Mouse (Mus musculus): ENCODE measurements around the gene Cfap36.
A peak's percentile ranks its signal among the peaks of the same experiment; 100 is the strongest.

The Cfap36 gene

DNA sequence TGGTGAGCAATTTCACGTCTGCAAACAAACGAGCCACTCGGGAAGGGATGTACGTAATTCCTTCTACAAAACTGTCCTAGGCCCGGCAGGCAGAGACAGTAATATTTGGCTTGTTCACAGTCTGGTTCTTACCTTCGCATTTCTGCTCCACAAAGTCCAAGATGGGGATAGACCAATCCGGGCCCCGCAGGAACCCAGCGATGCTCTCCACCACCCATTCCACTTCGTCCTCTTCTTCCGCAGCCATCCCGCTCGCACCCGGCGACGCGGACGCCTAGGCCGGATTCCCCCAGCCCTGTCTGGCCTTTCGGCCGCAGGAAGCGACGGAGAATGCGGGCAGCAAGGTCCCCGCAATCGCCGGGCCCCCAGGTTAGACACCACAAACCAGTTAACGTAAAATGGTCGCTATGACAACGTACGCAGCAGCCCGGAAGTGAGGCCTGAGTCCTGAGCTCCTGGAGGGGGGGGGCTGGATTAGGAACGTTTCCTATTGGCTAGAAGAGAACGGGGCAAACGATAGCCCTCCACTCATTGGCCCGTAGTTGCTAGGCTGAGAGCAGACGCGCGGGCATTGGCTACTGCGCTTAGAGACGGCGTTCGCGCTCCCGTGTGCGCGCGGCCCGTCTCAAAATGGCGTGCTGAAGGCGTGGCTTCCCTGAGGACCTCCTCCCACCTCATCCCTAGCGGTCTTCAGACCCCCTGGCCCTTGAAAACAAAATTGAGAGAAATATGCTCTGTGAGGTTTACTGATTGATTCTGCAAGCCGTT lies at the start of gene Cfap36:
Cfap36 (minus strand) TSS at position 527 of the 768 bp plus-strand sequence.
- DNase-seq (ENCODE audit: low read depth) = peak; percentile 98

DNA sequence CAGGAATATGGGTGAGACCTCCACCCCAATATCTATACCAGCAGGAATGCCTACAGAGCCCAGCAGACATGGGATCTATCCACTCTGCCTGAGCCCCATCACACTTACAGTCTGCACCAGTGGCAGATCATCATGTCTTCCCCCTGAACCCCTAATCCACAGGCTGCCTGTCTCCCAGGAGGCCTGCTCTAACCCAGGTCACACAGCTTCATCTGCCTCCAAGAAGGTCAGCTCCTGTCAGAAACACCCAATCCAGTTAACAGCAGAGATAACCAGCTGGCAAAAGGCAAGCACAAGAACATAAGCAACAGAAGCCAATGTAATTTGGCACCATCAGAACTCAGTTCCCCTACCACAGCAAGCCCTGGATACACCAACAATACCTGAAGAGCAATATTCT lies 40.1 kb upstream of the Cfap36 start:
- DNase-seq (ENCODE audit: low read depth) = no peak

DNA sequence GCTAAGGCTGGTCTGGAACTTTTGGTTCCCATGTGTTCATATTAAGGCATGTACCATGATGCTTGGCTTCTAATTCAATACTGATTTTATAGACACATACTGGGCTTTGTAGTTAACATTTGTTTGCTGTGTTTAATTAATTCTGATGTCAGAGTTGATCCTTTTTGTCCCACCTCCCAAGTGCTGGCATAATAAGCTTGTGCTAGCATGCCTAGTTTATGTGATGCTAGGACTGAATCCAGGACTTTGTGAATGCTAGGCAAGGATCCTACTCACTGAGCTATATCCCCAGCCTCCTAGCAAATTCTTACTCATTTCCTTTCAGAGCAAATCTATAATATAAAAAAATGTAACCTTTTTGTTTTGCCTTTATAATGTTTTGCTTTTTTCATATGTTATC lies 38.8 kb upstream of the Cfap36 start:
- no peak for DNase-seq (ENCODE audit: low read depth)

DNA sequence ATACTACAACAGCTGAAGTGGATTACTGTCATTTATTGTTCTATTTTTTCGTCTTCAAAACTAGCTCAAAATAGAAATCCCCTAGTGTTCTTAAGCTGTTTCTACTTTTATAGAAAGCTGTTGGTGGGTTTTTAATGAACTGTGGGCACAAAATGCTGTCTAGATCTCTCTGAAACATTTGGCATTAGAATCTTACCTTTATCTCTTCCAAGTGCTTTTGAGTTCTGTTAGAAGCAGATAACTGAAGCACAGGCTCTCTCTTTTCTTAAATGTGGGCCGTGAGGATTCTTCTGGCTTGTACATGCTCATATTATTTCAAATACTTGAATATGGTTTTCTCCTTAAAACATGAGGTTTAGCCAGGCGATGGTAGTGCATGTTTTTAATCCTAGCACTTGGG lies 27.5 kb upstream of the Cfap36 start:
- no peak for DNase-seq (ENCODE audit: low read depth)

DNA sequence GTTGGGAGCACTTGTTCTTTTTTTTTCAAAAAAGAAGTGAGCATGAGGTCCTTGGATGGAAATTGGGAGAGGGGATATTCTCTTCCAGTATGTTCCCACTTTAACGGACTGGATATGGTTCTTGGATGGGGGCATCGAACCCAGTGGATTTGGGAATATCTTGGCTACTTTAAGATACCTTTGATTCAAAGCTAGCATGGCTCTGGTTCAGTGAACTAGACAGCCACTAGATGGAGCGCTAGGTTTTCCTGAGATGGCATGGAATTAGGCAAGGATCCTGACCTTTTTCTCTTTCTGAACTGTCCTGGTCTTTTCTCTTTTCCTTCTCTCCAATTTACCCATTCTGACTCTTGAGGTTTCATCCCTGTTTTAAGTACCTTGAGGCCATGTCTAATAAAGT lies 20.6 kb upstream of the Cfap36 start:
- peak; percentile 62 for DNase-seq (ENCODE audit: low read depth)

DNA sequence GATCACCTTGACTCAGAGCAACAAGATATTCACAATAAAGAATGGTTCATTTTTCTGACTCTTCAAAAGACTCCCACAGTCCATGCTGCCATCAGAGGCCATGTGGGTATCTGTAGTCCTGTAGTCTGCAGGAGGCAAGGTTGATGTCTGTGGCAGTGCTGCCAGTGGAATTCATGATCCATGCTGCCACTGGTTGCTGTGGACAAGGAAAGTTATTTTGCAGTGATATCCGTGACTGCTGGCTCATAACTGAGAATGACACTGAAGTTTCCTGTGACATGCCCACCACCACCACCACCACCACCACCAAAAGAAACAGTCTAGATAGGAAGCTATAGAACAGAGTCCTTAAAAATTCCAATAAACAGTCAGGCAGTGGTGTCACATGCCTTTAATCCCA lies 7.4 kb upstream of the Cfap36 start:
- DNase-seq (ENCODE audit: low read depth) = no peak

DNA sequence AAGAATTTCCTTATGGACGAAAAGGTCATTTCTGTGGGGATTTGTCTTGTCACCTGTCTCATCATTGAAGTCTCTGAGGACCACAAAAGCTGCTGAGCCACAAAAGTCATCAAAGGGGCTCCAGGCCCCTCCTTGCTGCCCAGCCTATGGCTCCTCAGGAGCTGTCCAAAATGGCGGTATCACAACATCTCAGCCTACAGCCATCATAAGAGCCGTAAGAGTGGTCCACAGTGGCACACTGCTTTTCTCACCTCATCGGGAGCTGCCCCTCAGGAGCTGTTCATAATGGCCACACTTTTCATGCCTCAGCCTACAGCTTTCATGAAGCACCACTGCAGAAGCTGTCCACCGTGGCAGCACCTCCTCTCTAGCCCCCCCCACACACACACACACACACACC lies 1.2 kb upstream of the Cfap36 start:
- no peak for DNase-seq (ENCODE audit: low read depth)

DNA sequence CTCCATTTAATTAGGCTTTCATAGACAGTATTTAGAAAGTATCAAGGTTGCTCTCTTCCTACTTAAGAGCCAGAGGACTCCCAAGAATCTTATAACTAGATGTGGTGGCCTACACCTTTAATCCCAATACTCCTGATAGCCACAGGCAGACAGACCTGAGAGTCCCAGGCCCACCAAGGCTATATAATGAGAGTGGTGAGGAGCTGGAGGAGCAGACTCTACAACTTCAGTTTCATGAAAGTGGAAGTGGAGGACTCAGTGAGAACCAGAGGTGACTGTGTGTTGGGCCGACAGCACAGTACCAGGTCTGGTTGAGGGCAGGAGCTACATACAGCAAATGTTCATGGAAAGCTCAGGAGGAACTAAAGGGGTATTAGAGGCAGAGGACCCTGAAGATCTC lies 516 bp upstream of the Cfap36 start:
- no peak for DNase-seq (ENCODE audit: low read depth)

DNA sequence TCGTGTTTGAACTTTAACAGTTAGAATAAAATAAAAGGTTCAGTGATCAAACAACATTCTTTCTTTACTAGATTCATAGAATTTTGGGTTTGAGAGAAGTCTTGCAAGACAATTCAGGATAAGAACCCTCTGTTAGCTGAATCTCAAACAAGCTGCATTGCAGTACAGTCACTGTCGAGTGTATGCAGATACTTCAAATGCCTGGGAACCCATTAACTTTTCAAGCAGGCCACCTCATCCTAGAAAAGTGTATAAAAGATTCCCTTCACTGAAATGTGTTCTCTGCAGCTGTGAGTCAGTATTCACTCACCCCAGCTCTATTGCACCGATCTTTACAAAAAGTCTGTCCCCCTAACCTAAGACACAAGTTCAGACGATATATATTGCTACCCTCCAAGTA lies 1.2 kb downstream of the Cfap36 start:
- peak; percentile 19 for DNase-seq (ENCODE audit: low read depth)

DNA sequence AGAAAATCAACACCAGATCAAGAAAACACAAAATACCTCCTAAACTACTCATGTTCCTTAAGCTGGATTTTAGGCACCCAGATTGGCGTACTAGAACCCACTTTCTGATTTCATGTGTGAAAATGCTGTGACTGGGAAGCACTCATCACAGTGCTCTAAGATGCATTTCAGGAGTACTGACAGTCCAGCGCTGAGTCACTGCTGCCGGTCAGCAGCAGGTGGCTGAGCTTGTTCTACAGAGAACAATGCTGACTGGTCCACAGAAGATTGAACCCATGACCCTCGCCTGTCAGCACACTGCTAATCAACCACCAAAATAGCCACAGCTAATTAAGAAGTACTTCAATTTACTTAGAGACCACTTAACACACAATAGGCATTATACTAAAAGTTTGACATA lies 5.2 kb downstream of the Cfap36 start:
- no peak for DNase-seq (ENCODE audit: low read depth)

DNA sequence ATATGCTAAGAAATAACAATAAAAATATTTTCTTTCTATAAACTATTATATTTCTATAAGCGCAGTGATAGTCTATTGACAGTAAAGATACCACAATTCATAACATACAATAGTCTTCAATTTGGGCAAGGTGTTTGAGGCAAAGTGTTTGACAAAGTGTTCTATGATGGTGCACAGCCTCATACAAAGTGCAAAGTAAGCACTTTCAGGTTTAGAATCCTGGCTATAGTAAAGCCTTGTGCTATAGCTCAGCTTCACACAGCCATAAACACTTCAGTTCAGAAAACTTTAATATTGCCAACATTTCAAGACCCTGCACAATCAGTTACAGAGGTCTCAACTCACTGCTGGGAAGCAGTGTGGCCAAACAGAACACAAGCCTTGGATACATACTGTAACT lies 7.9 kb downstream of the Cfap36 start:
- DNase-seq (ENCODE audit: low read depth) = no peak

DNA sequence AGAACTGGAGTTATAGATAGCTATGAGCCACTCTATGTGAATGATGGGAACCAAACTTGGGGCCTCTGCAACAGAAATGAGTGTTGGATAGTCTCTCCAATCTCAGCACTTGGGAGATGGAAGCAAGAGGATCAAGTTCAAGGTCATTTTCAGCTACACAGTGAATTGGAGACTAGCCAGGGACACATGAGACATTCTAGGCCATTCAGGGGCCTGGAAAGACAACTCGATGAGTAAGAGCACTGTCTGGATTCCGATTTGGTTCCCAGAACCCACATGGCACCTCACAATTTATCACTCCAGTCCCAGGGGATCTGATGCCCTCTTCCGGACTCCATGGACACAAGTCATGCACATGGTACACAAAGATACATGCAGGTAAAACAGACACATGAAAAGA lies 8.7 kb downstream of the Cfap36 start:
- peak; percentile 25 for DNase-seq (ENCODE audit: low read depth)

DNA sequence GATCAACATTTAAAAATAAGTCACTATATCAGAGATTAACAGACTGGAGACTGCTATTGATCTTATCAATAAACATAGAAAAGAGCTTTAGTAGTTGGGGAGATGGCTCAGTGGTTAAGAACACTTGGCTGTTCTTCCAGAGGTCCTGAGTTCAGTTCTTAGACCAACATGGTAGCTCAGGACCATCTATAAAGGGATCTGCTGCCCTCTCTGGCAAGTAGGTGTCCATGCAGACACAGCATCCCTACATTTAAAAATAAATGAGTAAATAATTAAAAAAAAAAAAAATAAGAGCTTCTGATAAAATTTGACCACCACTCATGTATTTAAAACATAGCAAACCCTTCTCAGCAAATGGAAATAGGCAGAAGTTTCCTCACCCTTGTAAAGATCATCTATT lies 9.2 kb downstream of the Cfap36 start:
- no peak for DNase-seq (ENCODE audit: low read depth)

DNA sequence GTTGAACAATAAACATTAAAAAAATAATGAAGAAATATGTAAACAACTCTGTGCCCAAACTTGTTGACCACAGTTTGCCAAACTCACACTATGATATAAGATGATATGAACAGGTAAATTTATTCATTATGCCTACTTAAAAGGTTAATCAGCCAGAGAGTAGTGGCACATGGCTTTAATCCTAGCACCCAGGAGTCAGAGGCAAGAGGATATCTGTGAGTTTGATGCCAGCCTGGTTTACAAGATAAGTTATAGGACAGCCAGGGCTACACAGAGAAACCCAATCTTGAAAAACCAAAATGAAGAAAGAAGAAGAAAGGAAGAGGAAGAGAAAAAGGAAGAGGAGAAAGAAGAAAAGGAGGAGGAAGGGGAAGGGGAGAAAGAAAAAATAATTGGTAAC lies 9.8 kb downstream of the Cfap36 start:
- DNase-seq (ENCODE audit: low read depth) = no peak

DNA sequence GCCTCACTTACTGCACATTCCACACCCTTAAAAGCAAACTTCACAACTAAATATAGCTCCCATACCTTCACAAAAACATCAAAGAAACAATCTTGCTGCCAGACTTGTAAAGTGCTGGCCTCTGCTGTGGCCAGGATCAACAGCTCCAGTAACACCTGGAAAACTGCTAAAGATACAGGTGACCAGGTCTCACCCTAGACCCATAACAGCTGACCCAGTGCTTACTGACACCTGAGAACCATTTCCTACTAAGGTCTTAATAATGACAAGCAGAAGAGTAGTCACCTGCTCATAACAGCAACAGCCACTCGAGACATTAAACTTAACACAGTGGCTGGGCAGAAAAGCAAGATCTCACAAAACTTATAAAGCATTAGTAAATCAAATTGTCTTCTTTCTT lies 13.6 kb downstream of the Cfap36 start:
- DNase-seq (ENCODE audit: low read depth) = no peak

DNA sequence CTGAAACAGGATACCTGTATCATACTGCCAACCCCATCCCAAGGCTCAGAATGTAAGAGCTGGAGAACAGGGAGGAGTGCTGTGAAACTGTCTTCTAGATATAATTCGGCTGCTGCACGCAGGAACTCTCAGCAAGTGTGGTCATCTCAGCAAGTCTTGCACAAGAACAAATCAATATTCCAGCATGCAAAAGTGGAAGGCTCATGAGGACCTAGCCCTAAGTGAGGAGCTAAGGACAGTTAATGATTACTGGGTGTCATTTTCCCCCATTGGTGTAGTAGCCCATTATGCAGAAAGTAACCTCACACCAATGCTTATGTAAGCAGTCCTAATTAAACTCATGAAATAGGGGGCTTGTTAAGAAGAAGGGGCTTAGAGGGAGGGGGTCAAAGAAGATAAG lies 18.3 kb downstream of the Cfap36 start:
- DNase-seq (ENCODE audit: low read depth) = no peak

DNA sequence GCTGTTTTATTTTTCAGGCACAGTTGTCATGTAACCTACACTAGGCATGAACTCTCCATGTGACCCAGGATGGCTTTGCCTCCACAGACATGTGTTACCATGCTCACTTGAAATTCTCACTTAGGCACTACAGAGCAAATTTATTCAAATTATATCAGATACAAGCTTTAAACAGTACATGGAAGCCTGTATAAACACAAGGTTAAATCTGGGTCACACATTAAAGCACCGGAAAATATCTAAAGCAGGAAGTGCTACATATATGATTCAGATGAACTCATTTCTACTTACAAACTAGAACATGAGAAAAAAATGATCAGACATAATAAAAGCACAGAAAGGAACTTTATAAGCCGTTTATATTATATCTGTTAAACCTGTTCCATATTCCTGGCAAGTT lies 22.5 kb downstream of the Cfap36 start:
- no peak for DNase-seq (ENCODE audit: low read depth)

DNA sequence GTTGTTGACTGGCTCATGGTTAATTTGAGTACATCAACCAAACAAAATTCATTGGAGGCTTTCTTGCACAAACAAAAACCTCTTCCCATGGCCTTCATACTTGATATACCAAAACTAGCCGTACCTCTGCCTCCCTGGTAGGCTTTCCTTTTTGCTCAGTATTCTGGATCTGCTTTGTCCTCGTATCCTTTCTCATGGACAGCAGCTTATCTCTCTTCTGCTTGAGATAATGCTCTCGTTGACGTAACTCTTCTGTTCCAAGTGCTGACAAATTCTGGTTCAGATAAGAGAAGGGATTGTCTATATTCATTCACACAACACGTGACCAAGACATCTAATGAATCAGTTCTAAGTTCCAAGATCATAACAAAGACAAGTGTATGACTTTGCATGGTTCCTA lies 24.9 kb downstream of the Cfap36 start:
- no peak for DNase-seq (ENCODE audit: low read depth)

DNA sequence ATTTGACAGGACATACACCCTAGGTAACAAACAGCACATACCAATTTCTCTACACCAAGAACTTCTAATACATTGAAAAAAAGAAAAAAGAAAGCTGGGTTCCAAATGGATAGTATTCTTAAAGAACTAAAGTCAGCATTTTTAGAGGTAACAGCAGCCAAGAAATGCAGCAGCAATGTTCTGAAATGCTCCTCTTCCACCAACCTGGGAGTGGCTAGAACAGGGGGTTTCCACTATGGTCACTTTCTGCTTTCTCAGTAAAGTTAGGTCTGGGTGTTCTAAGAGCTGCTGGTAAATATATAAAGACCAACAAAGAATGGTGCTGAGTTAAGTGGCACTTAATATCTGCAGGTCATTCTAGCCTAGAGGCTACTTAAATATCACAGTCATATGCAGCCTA lies 28.2 kb downstream of the Cfap36 start:
- DNase-seq (ENCODE audit: low read depth) = no peak

DNA sequence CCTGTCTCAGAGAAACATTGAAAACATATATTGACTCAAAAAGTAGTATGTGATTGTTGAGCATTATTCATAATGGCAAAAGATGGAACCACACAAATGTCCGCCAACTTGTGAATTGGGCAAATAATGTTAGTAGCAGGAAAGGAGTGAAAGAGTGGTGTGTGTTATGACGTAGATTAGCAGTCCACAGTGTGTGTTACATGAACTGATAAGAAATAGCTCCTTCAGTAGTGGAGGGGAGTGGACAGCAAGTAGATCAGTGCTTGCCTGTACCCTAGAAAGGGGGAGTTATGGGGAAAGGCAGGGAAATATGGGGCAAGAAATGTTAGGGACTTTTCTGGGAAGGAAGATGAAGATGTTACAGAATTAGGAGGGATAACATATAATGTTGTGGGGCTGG lies 31.0 kb downstream of the Cfap36 start:
- DNase-seq (ENCODE audit: low read depth) = no peak

DNA sequence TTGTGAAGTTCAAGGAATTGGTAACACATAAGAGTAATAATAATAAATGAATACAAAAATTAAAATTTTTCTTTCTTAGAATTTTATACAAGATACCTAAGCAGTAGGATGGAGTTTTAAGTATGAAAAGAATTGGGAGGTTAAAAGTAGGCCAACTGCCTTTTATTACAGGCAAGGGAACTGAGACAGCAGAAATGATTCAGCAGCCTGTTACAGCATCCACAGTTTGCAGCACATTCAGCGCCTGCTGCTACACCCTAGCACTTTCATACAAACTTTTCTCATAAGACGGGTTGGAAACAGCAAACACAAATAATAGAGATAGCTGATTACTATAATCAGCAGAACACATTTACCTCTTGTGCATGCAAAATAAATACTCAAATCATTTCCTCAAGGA lies 37.4 kb downstream of the Cfap36 start:
- no peak for DNase-seq (ENCODE audit: low read depth)

DNA sequence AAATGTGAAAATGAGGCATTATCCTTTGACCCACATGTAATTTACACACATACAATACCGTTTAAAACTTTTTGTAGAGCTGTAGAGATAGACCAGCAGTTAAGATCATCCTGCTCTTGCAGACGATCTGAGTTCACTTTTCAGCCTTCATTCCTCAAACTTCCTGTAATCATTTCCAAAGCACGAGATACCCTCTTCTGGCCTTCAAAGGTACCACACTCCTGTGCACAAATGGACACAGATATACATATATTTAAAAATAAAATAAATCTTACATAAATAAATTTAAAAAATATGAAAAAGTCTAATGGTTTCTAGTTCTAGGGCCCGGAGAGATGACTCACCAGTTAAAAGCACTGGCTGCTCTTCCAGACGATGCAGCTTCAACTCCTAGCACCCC lies 43.6 kb downstream of the Cfap36 start:
- DNase-seq (ENCODE audit: low read depth) = peak; percentile 48

DNA sequence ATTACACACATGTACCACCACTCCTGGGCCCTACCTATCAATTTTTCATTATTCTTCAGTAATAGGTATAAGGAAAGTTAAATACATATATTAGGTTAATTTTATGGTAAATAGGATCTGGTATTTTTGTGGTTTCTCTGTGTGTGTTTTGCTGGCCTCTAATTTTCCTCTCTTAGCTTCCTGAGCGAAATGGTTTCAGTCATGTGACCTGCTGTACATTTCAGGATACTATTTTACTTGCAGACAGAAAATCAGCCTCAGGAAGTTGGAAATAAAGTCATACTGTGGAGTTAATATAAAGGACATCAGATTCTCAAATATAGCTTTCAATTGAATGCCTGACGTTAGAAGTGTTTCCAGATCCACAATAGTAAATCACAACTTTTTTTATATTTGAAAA lies 58.2 kb downstream of the Cfap36 start:
- peak; percentile 50 for DNase-seq (ENCODE audit: low read depth)

DNA sequence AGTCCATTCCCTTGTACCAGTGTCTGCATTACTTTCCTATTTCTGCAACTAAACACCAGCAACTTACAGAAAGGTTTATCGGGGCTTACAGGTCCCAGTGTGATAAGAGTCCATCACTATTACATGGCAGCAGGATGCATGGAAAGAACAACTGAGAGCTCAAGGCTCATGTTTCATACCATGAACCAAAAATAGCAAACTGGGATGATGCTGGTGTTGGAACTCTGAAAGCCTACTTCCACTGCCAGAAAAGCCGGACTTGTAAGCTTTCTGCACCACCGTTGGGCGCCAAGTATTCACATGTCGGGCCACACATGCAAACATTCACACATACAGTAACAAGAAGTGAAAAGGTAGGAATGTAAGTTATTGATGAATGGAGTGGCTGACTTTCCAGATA lies 65.5 kb downstream of the Cfap36 start:
- no peak for DNase-seq (ENCODE audit: low read depth)

DNA sequence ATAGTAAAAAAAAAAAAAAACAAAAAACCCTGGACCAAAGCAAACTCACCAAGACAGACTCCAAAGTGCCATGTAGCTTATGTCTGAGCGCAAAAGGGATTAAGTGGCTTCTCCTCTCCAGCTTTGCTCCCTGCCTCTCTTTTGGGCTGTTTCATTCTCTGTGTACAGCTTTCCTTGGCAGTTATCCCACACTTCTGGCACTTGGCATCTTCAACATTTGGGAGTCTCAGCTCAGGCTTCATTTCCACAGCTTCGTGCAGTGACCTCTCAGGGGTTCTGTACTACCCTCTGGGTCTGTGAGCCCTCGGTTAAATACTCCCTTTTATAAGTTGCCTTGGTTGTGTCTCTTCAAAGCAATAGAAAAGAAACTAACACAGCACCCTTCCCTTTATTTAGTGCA lies 66.6 kb downstream of the Cfap36 start:
- no peak for DNase-seq (ENCODE audit: low read depth)
